Mouse (Mus musculus): Measurements from ENCODE around the gene E2f3. TPM values are rescaled to one million over a fixed set of nuclear protein-coding genes. Genes with fewer than 3 reads are reported as not detected.

Gene E2f3
- polyA plus RNA-seq, 1 experiment from 2014 or later, result 10.7 TPM

DNA sequence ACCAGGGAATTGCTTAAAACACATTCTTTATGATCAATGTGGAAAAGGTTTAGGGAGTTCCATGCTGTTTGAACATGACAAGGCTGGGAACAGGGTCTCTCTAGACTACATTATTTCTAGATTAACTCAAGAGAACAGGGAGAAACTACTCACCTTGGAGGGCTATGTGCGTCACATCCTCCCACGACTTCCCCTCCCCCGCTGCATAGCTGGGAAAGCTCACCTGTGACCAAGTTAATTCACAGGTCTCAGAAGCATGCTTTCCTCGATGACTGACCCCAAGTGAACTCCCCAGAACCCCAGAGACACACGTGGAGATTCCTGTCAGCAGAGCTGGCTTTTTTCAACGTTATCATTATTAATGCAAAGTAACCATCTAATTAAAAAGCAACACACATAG, 47.1 kb downstream of the E2f3 start:
- Histone ChIP-seq H3K4me2 (ENCODE audit: low read length) (no peak overlapping the region), H3K9me3 (ENCODE audit: control insufficient read depth, low read length) (no peaks in the 10 kb centered on the region), H3K4me3 (ENCODE audit: low read depth, low read length) (no peak overlapping the region), H3K27ac (ENCODE audit: low read depth) (no peak overlapping the region), H3K27me3 (replicated peaks; ENCODE audit: control insufficient read depth, insufficient read depth, low read length) (no peaks in the 10 kb centered on the region), H3K9ac (ENCODE audit: low read length) (no peak overlapping the region), H3K36me3 (ENCODE audit: control insufficient read depth, insufficient read depth, low read length) (no peaks in the 10 kb centered on the region), H3K4me1 (replicated peaks; ENCODE audit: control insufficient read depth, insufficient read depth, low read length) (peaks cover 3% of the 10 kb centered on the region; the same call in 1 of the 2 replicates)
- ATAC-seq (replicated peaks; ENCODE audit: low FRiP score, low TSS enrichment, low read depth) (no peak), DNase-seq (ENCODE audit: low spot score) (no peak)
- WGBS, result 75% methylated on average over 6 of the region's 6 CpGs

- Histone ChIP-seq H3K9me3 (ENCODE audit: control insufficient read depth, low read length) (no peaks in the 10 kb centered on the region), H3K27me3 (replicated peaks; ENCODE audit: control insufficient read depth, insufficient read depth, low read length) (no peaks in the 10 kb centered on the region), H3K9ac (ENCODE audit: low read length) (no peak overlapping the region), H3K36me3 (ENCODE audit: control insufficient read depth, insufficient read depth, low read length) (no peaks in the 10 kb centered on the region), H3K4me3 (ENCODE audit: low read depth, low read length) (no peak overlapping the region), H3K27ac (ENCODE audit: low read depth) (no peak overlapping the region), H3K4me2 (ENCODE audit: low read length) (no peak overlapping the region), H3K4me1 (replicated peaks; ENCODE audit: control insufficient read depth, insufficient read depth, low read length) (no peaks in the 10 kb centered on the region)
- DNase-seq (ENCODE audit: low spot score) (no peak), ATAC-seq (replicated peaks; ENCODE audit: low FRiP score, low TSS enrichment, low read depth) (no peak)
- WGBS, result 65% methylated on average over 3 of the region's 3 CpGs
Observed at GRCm38 (mm10) chr13:29926168-29926567, 59.7 kb downstream of the E2f3 start.

- Histone ChIP-seq H3K9me3 (ENCODE audit: control insufficient read depth, low read length) (no peaks in the 10 kb centered on the region), H3K4me3 (ENCODE audit: low read depth, low read length) (no peak overlapping the region), H3K4me2 (ENCODE audit: low read length) (no peak overlapping the region), H3K4me1 (replicated peaks; ENCODE audit: control insufficient read depth, insufficient read depth, low read length) (no peaks in the 10 kb centered on the region), H3K9ac (ENCODE audit: low read length) (no peak overlapping the region), H3K27me3 (replicated peaks; ENCODE audit: control insufficient read depth, insufficient read depth, low read length) (no peaks in the 10 kb centered on the region), H3K36me3 (ENCODE audit: control insufficient read depth, insufficient read depth, low read length) (peaks cover 48% of the 10 kb centered on the region), H3K27ac (ENCODE audit: low read depth) (no peak overlapping the region)
- DNase-seq (ENCODE audit: low spot score) (no peak), ATAC-seq (replicated peaks; ENCODE audit: low FRiP score, low TSS enrichment, low read depth) (no peak)
- WGBS, result 87% methylated on average over 7 of the region's 7 CpGs
Observed at GRCm38 (mm10) chr13:29919841-29920240, 66.0 kb downstream of the E2f3 start.

DNA sequence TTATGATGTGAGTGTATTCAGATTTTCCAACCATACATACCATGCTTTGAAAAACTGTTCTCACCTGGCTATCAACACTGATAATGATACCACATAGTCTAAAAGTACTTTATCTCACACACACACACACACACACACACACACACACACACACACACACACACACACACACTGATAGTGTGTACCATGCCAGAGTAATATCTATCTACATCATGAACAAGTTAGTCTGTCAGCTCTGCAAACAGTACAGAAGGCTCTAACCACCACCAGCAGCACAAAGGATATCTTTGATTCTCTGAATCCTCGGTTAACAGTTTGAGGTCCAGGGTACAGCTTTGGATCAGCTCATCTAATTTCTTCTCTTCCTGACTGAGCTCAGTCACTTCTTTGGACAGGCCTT, 69.3 kb downstream of the E2f3 start:
- H3K9ac ChIP-seq (ENCODE audit: low read length), result no peak overlapping the region
- H3K4me1 ChIP-seq (replicated peaks; ENCODE audit: control insufficient read depth, insufficient read depth, low read length), result no peaks in the 10 kb centered on the region
- no peak overlapping the region for H3K27ac ChIP-seq (ENCODE audit: low read depth)
- ATAC-seq (replicated peaks; ENCODE audit: low FRiP score, low TSS enrichment, low read depth) (no peak), DNase-seq (ENCODE audit: low spot score) (no peak)
- no peaks in the 10 kb centered on the region for H3K9me3 ChIP-seq (ENCODE audit: control insufficient read depth, low read length)
- H3K4me3 ChIP-seq (ENCODE audit: low read depth, low read length), result no peak overlapping the region
- H3K36me3 ChIP-seq (ENCODE audit: control insufficient read depth, insufficient read depth, low read length), result peaks cover 74% of the 10 kb centered on the region
- H3K4me2 ChIP-seq (ENCODE audit: low read length), result no peak overlapping the region
- no peaks in the 10 kb centered on the region for H3K27me3 ChIP-seq (replicated peaks; ENCODE audit: control insufficient read depth, insufficient read depth, low read length)
- WGBS, result 76% methylated on average over 1 of the region's 1 CpGs

- Histone ChIP-seq H3K4me3 (ENCODE audit: low read depth, low read length) (no peak overlapping the region), H3K9me3 (ENCODE audit: control insufficient read depth, low read length) (no peaks in the 10 kb centered on the region), H3K4me1 (replicated peaks; ENCODE audit: control insufficient read depth, insufficient read depth, low read length) (no peaks in the 10 kb centered on the region), H3K9ac (ENCODE audit: low read length) (no peak overlapping the region), H3K27me3 (replicated peaks; ENCODE audit: control insufficient read depth, insufficient read depth, low read length) (no peaks in the 10 kb centered on the region), H3K27ac (ENCODE audit: low read depth) (no peak overlapping the region), H3K36me3 (ENCODE audit: control insufficient read depth, insufficient read depth, low read length) (peaks cover 87% of the 10 kb centered on the region), H3K4me2 (ENCODE audit: low read length) (no peak overlapping the region)
- WGBS, result 91% methylated on average over 10 of the region's 10 CpGs
- DNase-seq (ENCODE audit: low spot score), result no peak
- no peak for ATAC-seq (replicated peaks; ENCODE audit: low FRiP score, low TSS enrichment, low read depth)
Observed at GRCm38 (mm10) chr13:29913606-29914005, 72.3 kb downstream of the E2f3 start.

GRCm38 (mm10) chr13:29913061-29913460, 72.8 kb downstream of the E2f3 start:
- Histone ChIP-seq H3K36me3 (ENCODE audit: control insufficient read depth, insufficient read depth, low read length) (peaks cover 87% of the 10 kb centered on the region), H3K27ac (ENCODE audit: low read depth) (no peak overlapping the region), H3K9me3 (ENCODE audit: control insufficient read depth, low read length) (no peaks in the 10 kb centered on the region), H3K4me2 (ENCODE audit: low read length) (no peak overlapping the region), H3K4me3 (ENCODE audit: low read depth, low read length) (no peak overlapping the region), H3K4me1 (replicated peaks; ENCODE audit: control insufficient read depth, insufficient read depth, low read length) (no peaks in the 10 kb centered on the region), H3K27me3 (replicated peaks; ENCODE audit: control insufficient read depth, insufficient read depth, low read length) (no peaks in the 10 kb centered on the region), H3K9ac (ENCODE audit: low read length) (no peak overlapping the region)
- WGBS, result 90% methylated on average over 10 of the region's 10 CpGs
- DNase-seq (ENCODE audit: low spot score) (no peak), ATAC-seq (replicated peaks; ENCODE audit: low FRiP score, low TSS enrichment, low read depth) (no peak)

DNA sequence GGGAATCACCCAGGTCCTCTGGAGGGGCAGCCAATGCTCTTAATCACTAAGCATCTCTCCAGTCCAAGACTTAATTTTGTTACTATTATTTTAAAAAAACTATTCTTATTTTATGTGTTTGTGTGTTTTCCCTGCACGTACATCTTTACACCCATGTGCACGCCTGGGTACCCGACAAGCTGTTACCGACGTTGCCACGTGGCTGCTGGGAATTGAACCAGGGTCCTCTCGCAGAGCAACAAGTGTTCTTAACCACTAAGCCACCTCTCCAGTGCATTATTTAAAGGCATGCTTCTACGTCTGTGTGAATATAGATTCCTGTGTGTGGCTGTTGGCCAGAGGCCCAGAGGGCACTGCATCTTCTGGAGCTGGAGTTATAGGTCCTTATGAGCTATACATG, 73.6 kb downstream of the E2f3 start:
- 95% methylated on average over 8 of the region's 8 CpGs for WGBS
- H3K9ac ChIP-seq (ENCODE audit: low read length), result no peak overlapping the region
- no peaks in the 10 kb centered on the region for H3K9me3 ChIP-seq (ENCODE audit: control insufficient read depth, low read length)
- H3K4me1 ChIP-seq (replicated peaks; ENCODE audit: control insufficient read depth, insufficient read depth, low read length), result no peaks in the 10 kb centered on the region
- DNase-seq (ENCODE audit: low spot score) (no peak), ATAC-seq (replicated peaks; ENCODE audit: low FRiP score, low TSS enrichment, low read depth) (no peak)
- H3K4me2 ChIP-seq (ENCODE audit: low read length), result no peak overlapping the region
- no peak overlapping the region for H3K4me3 ChIP-seq (ENCODE audit: low read depth, low read length)
- no peaks in the 10 kb centered on the region for H3K27me3 ChIP-seq (replicated peaks; ENCODE audit: control insufficient read depth, insufficient read depth, low read length)
- peaks cover 86% of the 10 kb centered on the region for H3K36me3 ChIP-seq (ENCODE audit: control insufficient read depth, insufficient read depth, low read length)
- H3K27ac ChIP-seq (ENCODE audit: low read depth), result no peak overlapping the region

DNA sequence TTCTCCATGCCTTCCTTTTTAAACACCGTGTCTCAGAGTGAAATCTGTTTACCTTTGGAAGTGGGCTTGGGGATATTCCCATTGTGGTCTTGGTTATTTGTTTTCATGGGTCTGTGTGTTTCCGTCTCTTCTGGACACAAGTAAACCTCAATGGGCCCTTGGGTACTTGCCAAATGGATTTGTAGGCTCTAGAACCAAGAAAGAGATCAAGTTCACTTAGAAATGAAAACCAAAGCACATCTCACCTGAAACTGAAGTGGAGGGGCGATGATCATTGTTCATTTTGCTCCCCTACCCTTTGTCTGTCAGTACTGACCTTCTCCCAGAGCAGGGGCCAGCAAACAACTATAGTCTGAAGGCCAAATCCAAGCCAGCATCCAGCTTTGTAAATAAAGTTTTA, 74.7 kb downstream of the E2f3 start:
- H3K4me1 ChIP-seq (replicated peaks; ENCODE audit: control insufficient read depth, insufficient read depth, low read length), result no peaks in the 10 kb centered on the region
- H3K4me3 ChIP-seq (ENCODE audit: low read depth, low read length), result no peak overlapping the region
- H3K27me3 ChIP-seq (replicated peaks; ENCODE audit: control insufficient read depth, insufficient read depth, low read length), result no peaks in the 10 kb centered on the region
- 94% methylated on average over 3 of the region's 3 CpGs for WGBS
- DNase-seq (ENCODE audit: low spot score) (no peak), ATAC-seq (replicated peaks; ENCODE audit: low FRiP score, low TSS enrichment, low read depth) (no peak)
- no peak overlapping the region for H3K27ac ChIP-seq (ENCODE audit: low read depth)
- H3K4me2 ChIP-seq (ENCODE audit: low read length), result no peak overlapping the region
- H3K9ac ChIP-seq (ENCODE audit: low read length), result no peak overlapping the region
- peaks cover 1% of the 10 kb centered on the region; the same call in 1 of the 2 replicates for H3K9me3 ChIP-seq (ENCODE audit: control insufficient read depth, low read length)
- H3K36me3 ChIP-seq (ENCODE audit: control insufficient read depth, insufficient read depth, low read length), result peaks cover 84% of the 10 kb centered on the region

GRCm38 (mm10) chr13:29908431-29908830, 77.4 kb downstream of the E2f3 start:
- Histone ChIP-seq H3K4me1 (replicated peaks; ENCODE audit: control insufficient read depth, insufficient read depth, low read length) (no peaks in the 10 kb centered on the region), H3K9ac (ENCODE audit: low read length) (no peak overlapping the region), H3K9me3 (ENCODE audit: control insufficient read depth, low read length) (peaks cover 12% of the 10 kb centered on the region; the same call in 1 of the 2 replicates), H3K27ac (ENCODE audit: low read depth) (no peak overlapping the region), H3K4me3 (ENCODE audit: low read depth, low read length) (no peak overlapping the region), H3K27me3 (replicated peaks; ENCODE audit: control insufficient read depth, insufficient read depth, low read length) (no peaks in the 10 kb centered on the region), H3K36me3 (ENCODE audit: control insufficient read depth, insufficient read depth, low read length) (peaks cover 70% of the 10 kb centered on the region), H3K4me2 (ENCODE audit: low read length) (no peak overlapping the region)
- ATAC-seq (replicated peaks; ENCODE audit: low FRiP score, low TSS enrichment, low read depth) (no peak), DNase-seq (ENCODE audit: low spot score) (no peak)
- 91% methylated on average over 9 of the region's 9 CpGs for WGBS

All from intestine, embryonic 14.5 days (tissue).